Mouse (Mus musculus) common myeloid progenitor, adult 5-6 weeks (primary cell): ENCODE data around the gene Zfp575. TPM values are rescaled to one million over a fixed set of nuclear protein-coding genes. Genes with fewer than 3 reads are reported as not detected.

ENCODE experiments used
- ATAC-seq: replicated peaks from 2 replicates; pipeline ENCODE4 v1.8.0; 2016; ENCODE audit warnings: low read depth, mild to moderate bottlenecking, moderate TSS enrichment, inconsistent platforms; ENCODE audit not compliant: poor library complexity, severe bottlenecking
- total RNA-seq: library from RNA; stranded (forward); fragments of 200-1000, 187-1606 nt; gene quantifications from 2 replicates; pipeline ENCODE4 v1.2.3, GENCODE M21; 2017

Gene Zfp575
- total RNA-seq, 1 experiment from 2014 or later, result not detected

DNA sequence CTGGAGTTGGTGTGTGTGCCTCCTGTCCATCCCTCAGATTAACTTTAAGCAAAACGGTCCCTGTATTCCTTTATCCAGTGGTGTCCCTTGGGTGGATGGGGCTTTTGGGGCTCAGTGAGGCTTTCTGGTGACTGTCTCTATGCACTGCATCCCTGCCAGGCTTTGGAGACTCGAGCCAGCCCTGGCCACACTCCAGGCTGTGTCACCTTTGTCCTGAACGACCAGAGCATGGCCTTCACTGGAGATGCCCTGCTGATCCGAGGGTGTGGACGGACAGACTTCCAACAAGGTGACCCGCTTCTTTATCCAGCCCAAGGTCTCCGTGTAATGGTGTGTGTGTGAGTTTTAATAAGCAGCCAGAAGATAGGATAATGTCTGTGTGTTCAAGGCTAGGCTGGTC, 18.6 kb upstream of the Zfp575 start:
- ATAC-seq, result no peak

DNA sequence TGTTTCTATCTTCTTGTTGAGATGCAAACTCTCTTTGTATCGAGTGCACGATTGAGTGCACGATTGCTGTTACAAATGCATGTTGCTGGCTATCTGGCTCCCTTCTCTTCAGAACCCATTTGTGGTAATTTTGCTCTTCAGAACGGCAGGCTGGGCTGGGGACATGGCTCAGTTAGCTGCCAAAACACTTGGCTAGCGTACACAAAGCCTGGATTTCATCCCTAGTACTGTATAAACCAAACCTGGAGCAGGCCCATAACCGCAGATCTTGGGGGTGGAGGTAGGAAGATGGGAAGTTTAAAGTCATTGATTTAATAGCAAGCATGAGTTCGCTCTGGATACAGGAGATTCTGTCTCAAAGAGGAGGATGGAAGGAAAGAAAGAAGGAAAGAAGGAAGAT, 18.1 kb upstream of the Zfp575 start:
- no peak for ATAC-seq

GRCm38 (mm10) chr7:24600941-24601597, 13.6 kb upstream of the Zfp575 start:
- peak; percentile 99 for ATAC-seq

DNA sequence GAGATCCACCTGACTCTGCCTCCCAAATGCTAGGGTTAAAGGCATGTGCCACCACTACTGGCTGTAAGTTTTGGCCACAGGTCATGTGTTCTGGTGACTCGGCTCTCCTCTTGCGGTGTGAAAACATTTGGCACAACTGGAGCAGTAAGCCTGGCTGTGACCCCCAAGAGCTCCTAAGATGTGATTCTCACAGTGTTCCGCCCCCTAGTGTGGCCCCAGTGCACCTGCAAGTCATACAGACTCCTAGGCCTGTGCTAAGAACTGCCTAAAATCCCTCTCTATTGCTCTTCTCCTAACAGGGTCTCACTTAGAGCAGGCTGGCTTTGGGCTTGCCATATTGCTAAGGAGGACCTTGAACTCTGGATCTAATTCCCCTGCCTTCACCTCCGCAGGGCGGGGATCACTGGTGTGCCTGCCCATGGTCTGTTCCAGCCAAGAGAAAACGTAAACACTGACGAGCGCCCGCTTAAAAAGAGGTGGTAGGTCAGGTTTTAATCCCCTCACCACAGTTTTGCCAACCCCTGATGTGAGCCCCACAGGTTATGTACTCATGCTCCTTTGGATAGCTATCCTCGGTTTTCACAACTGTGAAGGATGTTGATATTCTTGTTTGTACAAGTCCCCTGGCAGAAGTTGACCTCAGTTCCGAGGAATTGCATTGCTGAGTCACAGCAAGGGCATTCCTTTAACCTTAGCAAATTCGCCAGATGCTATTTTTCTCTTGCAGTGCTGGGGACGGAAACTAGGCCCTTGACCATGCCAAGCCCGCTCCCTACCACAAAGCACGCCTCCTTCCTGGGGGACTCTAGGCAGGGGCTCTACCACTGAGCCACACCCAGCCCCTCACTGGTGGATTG, 12.0 kb upstream of the Zfp575 start:
- 0 out of 2 replicates have a peak, but pooled peaks have one; percentile 31 for ATAC-seq

DNA sequence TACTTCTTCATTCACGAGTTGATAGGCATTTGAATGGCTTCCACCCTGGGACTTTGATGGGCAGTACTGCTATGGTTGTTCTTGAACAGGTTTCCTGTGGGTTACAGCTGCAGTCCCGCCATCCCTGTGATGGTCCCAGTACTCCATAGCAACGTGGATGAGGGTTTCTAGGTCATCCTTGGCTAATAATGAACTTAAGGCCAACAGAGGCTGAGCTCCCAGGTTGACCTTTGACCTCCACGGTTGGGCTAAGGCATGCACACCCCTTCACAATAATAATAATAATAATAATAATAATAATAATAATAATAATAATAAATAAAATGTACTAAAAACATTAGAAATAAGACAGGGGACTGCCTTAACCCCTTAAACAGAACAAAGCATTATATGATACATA, 10.7 kb upstream of the Zfp575 start:
- no peak for ATAC-seq

- ATAC-seq, result peak; percentile 45
Measured at GRCm38 (mm10) chr7:24595464-24595863, 8.0 kb upstream of the Zfp575 start.

DNA sequence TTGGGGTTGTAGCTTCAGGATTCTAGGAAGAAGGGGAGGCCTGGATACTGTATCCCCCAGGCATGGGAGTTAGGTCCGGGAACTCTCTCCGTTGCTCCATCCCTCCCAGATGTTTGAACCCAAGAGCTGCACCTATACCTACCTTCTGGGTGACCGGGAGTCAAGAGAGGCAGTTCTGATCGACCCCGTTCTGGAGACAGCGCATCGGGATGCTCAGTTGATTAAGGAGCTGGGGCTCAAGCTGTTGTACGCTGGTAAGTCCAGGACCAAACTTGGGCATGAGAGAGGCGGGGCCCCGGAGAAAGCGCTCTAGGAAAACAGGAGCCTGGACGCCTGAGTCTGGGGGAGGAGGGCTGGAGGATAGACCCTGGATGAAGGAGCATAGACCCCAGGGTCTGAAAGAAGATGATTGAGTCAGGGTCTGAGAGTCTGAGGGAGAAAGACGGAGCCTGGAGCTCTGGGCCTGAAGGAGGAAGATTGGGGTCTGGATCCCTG, 6.9 kb upstream of the Zfp575 start:
- no peak for ATAC-seq

DNA sequence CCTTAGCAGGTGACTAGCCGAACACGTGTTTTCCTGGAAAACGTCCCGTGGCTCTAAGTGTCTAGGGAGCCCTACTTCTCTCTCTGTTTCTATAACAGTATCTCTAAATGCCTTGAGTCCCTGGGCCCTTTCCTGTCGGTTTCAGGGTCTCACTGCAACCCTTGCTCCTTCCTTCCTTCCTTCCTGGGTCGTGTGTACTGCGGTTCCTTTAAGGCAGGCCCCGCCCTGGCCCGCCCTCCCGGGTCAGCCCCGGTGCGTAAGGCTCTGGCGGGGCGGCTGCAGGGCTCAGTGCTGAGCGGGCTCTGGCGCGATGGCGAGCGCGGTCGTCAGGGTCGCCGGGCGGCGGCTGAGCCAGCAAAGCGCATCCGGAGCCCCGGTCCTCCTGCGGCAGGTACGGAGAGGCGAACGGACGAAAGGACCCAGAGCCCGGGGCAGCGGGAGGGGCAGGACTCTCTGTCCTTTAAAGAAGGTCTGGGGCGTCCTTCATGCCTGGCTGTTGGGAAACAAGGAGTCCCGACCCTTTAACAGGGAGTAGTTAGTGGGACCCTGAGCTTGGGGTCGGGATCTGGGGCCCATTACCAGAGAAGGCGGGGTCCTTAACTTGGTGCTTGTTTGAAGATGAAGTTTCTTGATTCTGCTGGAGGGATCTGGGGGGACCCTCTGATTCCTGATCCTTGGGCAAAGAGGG, 6.3 kb upstream of the Zfp575 start:
- peak; percentile 78 for ATAC-seq

DNA sequence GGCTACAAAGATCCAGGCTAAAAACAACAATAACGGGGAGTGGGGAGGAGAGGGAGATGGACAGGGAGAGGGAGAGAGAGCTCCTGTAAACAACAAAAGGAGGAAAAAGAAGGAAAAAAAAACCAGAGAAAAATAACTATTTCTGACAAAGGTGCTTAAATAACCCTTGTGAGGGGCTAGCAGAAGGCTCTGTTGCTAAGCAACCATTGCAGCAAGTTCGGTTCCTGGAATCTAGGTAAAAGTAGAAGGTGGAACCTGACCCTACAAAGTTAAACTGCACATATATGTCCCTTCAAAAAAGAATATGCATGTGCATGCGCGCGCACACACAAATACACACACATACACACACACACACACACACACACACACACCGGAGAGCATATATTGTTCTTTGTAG, 5.3 kb upstream of the Zfp575 start:
- ATAC-seq, result no peak

- no peak for ATAC-seq
Measured at GRCm38 (mm10) chr7:24592163-24592562, 4.7 kb upstream of the Zfp575 start.

DNA sequence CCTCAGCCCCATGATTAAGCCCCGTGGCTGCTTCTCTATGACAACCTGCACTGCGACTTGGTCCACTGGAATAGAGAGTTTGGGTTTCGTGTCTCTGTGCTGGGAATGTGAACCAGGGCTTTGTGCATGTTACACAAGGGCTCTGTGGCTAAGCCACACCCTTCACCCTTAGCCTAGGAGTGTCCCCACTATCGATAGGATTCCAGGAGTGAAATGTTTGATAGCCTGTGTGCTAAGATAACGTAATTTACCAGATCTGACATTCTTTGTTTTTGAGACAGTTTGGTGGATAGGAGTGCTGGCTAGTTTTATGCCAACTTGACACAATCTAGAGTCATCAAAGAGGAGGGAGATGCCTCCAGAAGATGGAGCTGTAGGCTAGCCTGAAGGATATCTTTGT, 4.3 kb upstream of the Zfp575 start:
- no peak for ATAC-seq

DNA sequence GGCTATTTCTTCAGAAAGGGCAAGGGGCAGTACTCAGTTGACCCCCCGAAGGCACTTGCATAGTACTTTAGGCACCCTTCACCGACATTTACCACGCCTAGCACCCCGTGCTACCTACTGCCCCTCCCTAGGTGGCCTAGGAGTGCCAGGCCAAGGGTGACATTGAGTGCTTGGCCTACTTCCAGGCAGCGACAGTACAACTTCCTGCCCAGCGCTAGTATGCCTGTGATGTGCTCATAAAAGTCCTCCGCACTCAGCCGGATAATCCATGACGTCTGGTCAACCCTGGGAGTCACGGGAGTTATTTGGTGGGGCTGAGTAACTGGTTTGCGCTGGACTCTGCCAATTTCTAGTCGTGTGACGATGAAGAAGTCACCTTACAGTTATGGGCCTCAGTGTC, 895 bp upstream of the Zfp575 start:
- ATAC-seq, result peak; percentile 43

DNA sequence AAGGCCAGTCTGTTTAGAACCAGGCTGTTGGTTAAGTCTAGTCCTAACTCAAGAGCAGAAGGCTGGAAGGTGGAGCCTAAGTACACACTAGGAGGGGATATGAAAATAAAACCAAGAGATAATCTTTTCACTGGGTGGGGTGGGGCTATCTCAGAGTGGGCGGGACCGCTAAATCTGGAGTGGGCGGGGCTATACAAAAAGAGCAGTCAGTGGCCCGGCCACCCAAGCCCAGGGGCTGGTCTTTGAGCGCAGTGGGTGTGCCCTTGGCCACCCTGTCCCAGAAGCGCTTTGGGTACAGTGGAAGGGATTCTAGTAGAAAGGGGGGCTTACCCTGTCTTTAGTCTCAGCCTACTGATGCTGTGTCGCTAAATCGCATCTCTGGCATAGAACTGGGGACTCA, 613 bp downstream of the Zfp575 start:
- ATAC-seq, result peak; percentile 67

DNA sequence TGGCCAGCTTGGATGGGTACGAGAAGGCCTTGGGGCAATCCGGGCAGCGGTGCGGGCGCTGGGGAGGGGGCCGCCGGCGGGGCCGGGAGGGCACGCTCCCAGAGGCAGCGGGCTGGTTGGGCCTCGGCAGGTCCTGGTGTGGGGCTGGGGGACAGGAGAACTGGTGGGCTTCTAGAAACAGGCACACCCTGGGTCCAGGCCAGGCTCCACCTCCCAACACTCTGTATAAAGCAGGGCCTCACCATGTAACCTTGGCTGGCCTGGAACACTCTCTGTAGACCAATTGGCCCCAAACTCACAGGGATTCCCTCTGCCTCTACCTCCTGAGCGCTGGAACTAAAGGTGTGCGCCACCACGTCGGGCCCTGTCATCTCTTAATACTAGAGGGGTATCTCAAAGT, 1.4 kb downstream of the Zfp575 start:
- ATAC-seq, result no peak

GRCm38 (mm10) chr7:24584876-24585275, 2.6 kb downstream of the Zfp575 start:
- no peak for ATAC-seq

GRCm38 (mm10) chr7:24577811-24578210, 9.6 kb downstream of the Zfp575 start:
- ATAC-seq, result no peak

DNA sequence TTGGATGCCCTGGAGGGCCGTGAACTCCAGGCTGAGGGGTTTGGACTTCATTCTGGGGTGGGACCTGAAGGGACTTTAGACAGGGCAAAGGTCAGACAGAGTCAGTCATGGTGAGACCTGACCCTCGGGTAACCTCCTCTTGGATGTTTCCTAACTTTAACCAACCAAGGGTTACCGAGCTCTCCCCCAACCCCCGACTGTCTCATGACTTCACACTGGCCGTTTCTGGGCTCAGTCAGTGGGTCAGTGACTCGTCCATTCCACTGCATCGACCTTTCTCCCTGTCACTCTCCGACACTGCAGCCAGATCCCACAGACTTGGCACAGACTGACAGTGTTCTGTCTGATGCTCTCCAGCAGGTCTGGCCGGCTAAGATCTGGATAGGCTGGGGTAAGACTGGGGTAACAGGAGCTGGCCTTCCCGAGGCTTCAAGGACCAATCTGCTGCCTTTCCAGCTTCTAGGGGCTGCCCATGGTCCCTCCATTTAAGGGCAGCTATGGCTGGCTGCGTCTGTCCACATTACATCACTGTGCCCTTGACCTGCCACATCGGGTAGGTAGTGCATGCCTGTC, 13.1 kb downstream of the Zfp575 start:
- no peak for ATAC-seq

- no peak for ATAC-seq
Measured at GRCm38 (mm10) chr7:24572455-24572854, 15.0 kb downstream of the Zfp575 start.

GRCm38 (mm10) chr7:24571071-24571470, 16.4 kb downstream of the Zfp575 start:
- ATAC-seq, result no peak

DNA sequence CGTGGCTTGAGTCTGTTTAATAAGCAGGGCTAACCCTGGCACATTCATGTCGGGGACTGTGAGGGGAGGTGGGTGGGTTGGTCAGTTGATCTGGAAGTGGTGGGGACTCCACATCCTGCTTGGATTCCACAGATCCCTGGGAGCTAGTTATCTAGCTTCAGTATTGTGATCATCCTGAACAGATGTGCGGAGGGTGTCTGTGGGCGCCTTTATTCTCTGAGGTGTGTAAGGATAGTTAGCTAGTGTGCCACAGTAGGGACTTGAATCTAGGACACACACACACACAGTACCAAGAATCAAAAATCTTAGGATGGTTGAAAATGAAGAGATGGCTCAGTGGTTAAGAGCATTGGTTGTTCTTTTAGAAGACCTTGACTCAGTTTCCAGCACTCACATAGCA, 18.9 kb downstream of the Zfp575 start:
- ATAC-seq, result no peak

- ATAC-seq, result no peak
Measured at GRCm38 (mm10) chr7:24566206-24566605, 21.2 kb downstream of the Zfp575 start.
